Comparison of ENCODE assay signal across 7 mouse cellular contexts in the genomic region with DNA sequence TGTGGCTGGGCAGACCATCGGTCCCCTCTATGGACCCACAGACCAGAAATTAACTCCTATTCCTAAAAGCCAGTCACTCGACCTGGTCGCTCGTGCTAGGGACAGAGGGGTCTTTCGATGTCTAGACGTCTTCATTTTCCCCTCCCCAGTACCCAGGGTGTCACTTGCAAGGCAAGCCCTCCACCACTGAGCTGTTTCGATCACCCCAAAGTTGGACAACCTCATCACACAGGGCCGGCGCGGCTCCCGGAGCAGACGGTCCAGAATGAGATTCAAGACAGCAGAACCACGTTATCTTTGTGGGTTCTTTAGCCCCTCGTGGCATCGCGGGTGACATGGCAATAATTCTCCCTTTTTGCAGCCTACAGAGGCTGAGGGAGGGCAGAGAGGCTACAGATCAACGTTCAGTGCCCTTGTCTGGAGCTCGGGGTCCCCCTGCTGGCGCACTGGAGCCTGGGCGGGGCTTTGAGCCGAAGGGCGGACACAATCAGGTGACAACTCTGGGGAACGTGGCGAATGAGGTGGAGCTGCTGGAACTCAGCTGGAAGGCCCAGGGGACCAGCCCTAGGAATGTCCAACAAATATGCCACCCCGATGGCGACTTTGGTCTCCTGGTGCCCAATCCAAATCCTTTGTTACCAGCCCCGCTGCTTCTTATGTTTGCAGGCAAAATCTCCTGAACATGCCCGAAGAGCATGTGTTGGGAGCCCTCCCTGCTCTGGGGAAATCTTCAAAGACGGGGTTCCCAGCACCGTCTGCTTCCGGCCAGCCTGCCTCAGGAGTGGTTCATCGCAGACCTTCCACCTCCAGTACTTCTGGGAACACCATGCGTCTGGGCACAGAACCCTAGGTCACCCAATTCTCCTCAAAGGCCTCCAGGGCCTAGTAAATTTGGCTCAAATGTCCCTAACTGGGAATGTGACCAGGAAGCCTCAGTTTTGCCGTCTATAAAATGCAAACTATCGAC. TPM values are rescaled to one million over a fixed set of nuclear protein-coding genes. Genes with fewer than 3 reads are reported as not detected.
DNase-seq lines count a peak whose midpoint lies in the region; ATAC-seq and TF ChIP-seq lines count a peak whose summit lies in the region.

No protein-coding gene starts in this region.

- H3K27ac ChIP-seq in embryonic facial prominence, embryonic 13.5 days: no peak overlapping the region
- no peak overlapping the region for H3K27ac ChIP-seq in limb, embryonic 13.5 days
- H3K27ac ChIP-seq in midbrain, embryonic 16.5 days (ENCODE audit: low read length): no peak overlapping the region
- H3K27ac ChIP-seq in spleen, adult 2 months (ENCODE audit: insufficient read depth, low read length): no peak overlapping the region

- H3K4me3 ChIP-seq in embryonic facial prominence, embryonic 13.5 days: peak overlapping the region; percentile 25; the same call in 1 of the 2 replicates
- H3K4me3 ChIP-seq in limb, embryonic 13.5 days: peak overlapping the region; percentile 27
- peak overlapping the region; percentile 17 for H3K4me3 ChIP-seq in midbrain, embryonic 16.5 days (ENCODE audit: low read depth, low read length)
- H3K4me3 ChIP-seq in spleen, adult 2 months (ENCODE audit: extremely low read depth, insufficient read depth, insufficient read length): no peak overlapping the region

- no peaks in the 10 kb centered on the region for H3K36me3 ChIP-seq in embryonic facial prominence, embryonic 13.5 days
- no peaks in the 10 kb centered on the region for H3K36me3 ChIP-seq in limb, embryonic 13.5 days
- no peaks in the 10 kb centered on the region for H3K36me3 ChIP-seq in midbrain, embryonic 16.5 days (ENCODE audit: control insufficient read depth, insufficient read depth, low read length)
- no peaks in the 10 kb centered on the region for H3K36me3 ChIP-seq in spleen, adult 2 months (ENCODE audit: control insufficient read depth, insufficient read depth, low read length)

- no peak for TF ChIP-seq POLR2A in spleen, adult 2 months (IDR thresholded peaks at IDR 0.05; ENCODE audit: low read depth, low read length)

- H3K27me3 ChIP-seq in embryonic facial prominence, embryonic 13.5 days: peaks cover 4% of the 10 kb centered on the region; the same call in 1 of the 2 replicates
- H3K27me3 ChIP-seq in limb, embryonic 13.5 days: peaks cover 14% of the 10 kb centered on the region
- H3K27me3 ChIP-seq in midbrain, embryonic 16.5 days (ENCODE audit: control insufficient read depth, insufficient read depth, low read depth, low read length): no peaks in the 10 kb centered on the region
- no peaks in the 10 kb centered on the region for H3K27me3 ChIP-seq in spleen, adult 2 months (ENCODE audit: control insufficient read depth, insufficient read depth, low read length)

- peaks cover 12% of the 10 kb centered on the region for H3K4me1 ChIP-seq in embryonic facial prominence, embryonic 13.5 days
- peaks cover 9% of the 10 kb centered on the region; the same call in 1 of the 2 replicates for H3K4me1 ChIP-seq in limb, embryonic 13.5 days
- H3K4me1 ChIP-seq in midbrain, embryonic 16.5 days (ENCODE audit: control insufficient read depth, insufficient read depth, low read length): peaks cover 8% of the 10 kb centered on the region
- H3K4me1 ChIP-seq in spleen, adult 2 months (ENCODE audit: control insufficient read depth, insufficient read depth, insufficient read length): peaks cover 3% of the 10 kb centered on the region; the same call in 1 of the 2 replicates

- DNase-seq in adrenal gland, postnatal 36 days: peak; percentile 95 to 97
- DNase-seq in heart, adult 8-10 months (ENCODE audit: low spot score): peak; percentile 88
- DNase-seq in kidney, adult 9 months: peak; percentile 93
- peak; percentile 28 to 77 for DNase-seq in spleen, adult 2 months (ENCODE audit: low read depth in 1 of 2, low spot score in 2 of 2)

- peak; percentile 85 for TF ChIP-seq CTCF in spleen, adult 2 months (IDR thresholded peaks at IDR 0.05; ENCODE audit: extremely low read depth, insufficient read depth, insufficient read length, insufficient replicate concordance)

- peak overlapping the region; percentile 59 for H3K4me2 ChIP-seq in embryonic facial prominence, embryonic 13.5 days
- H3K4me2 ChIP-seq in limb, embryonic 13.5 days (replicated peaks): peak overlapping the region; percentile 62
- peak overlapping the region; percentile 54 for H3K4me2 ChIP-seq in midbrain, embryonic 16.5 days (ENCODE audit: low read length)

- ATAC-seq in embryonic facial prominence, embryonic 13.5 days (ENCODE audit: insufficient number of reproducible peaks, insufficient read depth, low FRiP score, low TSS enrichment, low read depth): peak; percentile 75
- ATAC-seq in limb, embryonic 13.5 days (ENCODE audit: low FRiP score, low read depth): peak; percentile 75
- peak; percentile 91 for ATAC-seq in midbrain, embryonic 16.5 days

- H3K9me3 ChIP-seq in embryonic facial prominence, embryonic 13.5 days: no peaks in the 10 kb centered on the region
- H3K9me3 ChIP-seq in limb, embryonic 13.5 days: no peaks in the 10 kb centered on the region
- no peaks in the 10 kb centered on the region for H3K9me3 ChIP-seq in midbrain, embryonic 16.5 days (replicated peaks; ENCODE audit: control insufficient read depth, low read length, poor library complexity, severe bottlenecking)

- 19% methylated on average over 35 of the region's 35 CpGs for WGBS in embryonic facial prominence, embryonic 13.5 days
- WGBS in limb, embryonic 13.5 days: 21% methylated on average over 35 of the region's 35 CpGs
- 22% methylated on average over 35 of the region's 35 CpGs for WGBS in midbrain, embryonic 16.5 days
- 26% methylated on average over 35 of the region's 35 CpGs for WGBS in spleen, adult 2 months

- peak overlapping the region; percentile 60; the same call in 1 of the 2 replicates for H3K9ac ChIP-seq in embryonic facial prominence, embryonic 13.5 days
- H3K9ac ChIP-seq in limb, embryonic 13.5 days: peak overlapping the region; percentile 57
- peak overlapping the region; percentile 65 for H3K9ac ChIP-seq in midbrain, embryonic 16.5 days (ENCODE audit: low read depth, low read length)

RNA-seq across cellular contexts. Expression of a gene that starts 9.0 kb away (rescaled TPM):
- 100 to 1,000 TPM; 110 to 137 TPM for total RNA-seq in adrenal gland, postnatal 36 days (2021)
- 1.4 and 1.5 TPM in 2 replicates for polyA plus RNA-seq in embryonic facial prominence, embryonic 13.5 days (2015; fragmentation: Nextera tagmentation; extraction: Ambion mirVana)
- 10 to 100 TPM in 3 of 4 experiments, 1 to 10 TPM in 1; 8.6 to 14.1 (median 12.7) TPM for total RNA-seq in heart, adult 8-10 months (2022)
- polyA plus RNA-seq in limb, embryonic 13.5 days (2015; fragmentation: Nextera tagmentation; extraction: Ambion mirVana): 2.8 and 3.2 TPM in 2 replicates
- 18.0 and 26.6 TPM in 2 replicates for polyA plus RNA-seq in midbrain, embryonic 16.5 days (2015; fragmentation: Nextera tagmentation; extraction: Ambion mirVana)
- polyA plus RNA-seq in spleen, adult 2 months (2012; rRNA removed): 0.28 and 0.42 TPM in 2 replicates

RNA-seq across cellular contexts. Expression of a gene that starts 45.6 kb away (rescaled TPM):
- total RNA-seq in adrenal gland, postnatal 36 days (2021): not detected
- 20.4 and 29.0 TPM in 2 replicates for polyA plus RNA-seq in embryonic facial prominence, embryonic 13.5 days (2015; fragmentation: Nextera tagmentation; extraction: Ambion mirVana)
- total RNA-seq in heart, adult 8-10 months (2022): not detected
- polyA plus RNA-seq in limb, embryonic 13.5 days (2015; fragmentation: Nextera tagmentation; extraction: Ambion mirVana): 171 and 190 TPM in 2 replicates
- polyA plus RNA-seq in midbrain, embryonic 16.5 days (2015; fragmentation: Nextera tagmentation; extraction: Ambion mirVana): 0.13 and 0.14 TPM in 2 replicates
- not detected in 2 replicates for polyA plus RNA-seq in spleen, adult 2 months (2012; rRNA removed)

RNA-seq across cellular contexts. Expression of a gene that starts 51.0 kb away (rescaled TPM):
- under 1 TPM in 1 of 2 experiments, not detected in 1; 0.13 TPM for total RNA-seq in adrenal gland, postnatal 36 days (2021)
- polyA plus RNA-seq in embryonic facial prominence, embryonic 13.5 days (2015; fragmentation: Nextera tagmentation; extraction: Ambion mirVana): 6.0 and 9.9 TPM in 2 replicates
- under 1 TPM in 1 of 4 experiments, not detected in 3; 0.28 TPM for total RNA-seq in heart, adult 8-10 months (2022)
- polyA plus RNA-seq in limb, embryonic 13.5 days (2015; fragmentation: Nextera tagmentation; extraction: Ambion mirVana): 89.8 and 93.2 TPM in 2 replicates
- polyA plus RNA-seq in midbrain, embryonic 16.5 days (2015; fragmentation: Nextera tagmentation; extraction: Ambion mirVana): 0.18 TPM in 1 of 2 replicates, not detected in the other
- polyA plus RNA-seq in spleen, adult 2 months (2012; rRNA removed): not detected in 2 replicates

Comparison
In these comparisons a context has a peak if more than half of its experiments do, and no peak if none do; other contexts are left out.
1. RNA of a gene that starts 45.6 kb away (polyA plus RNA-seq): 171 to 190 TPM in limb, embryonic 13.5 days and 20.4 to 29.0 TPM in embryonic facial prominence, embryonic 13.5 days; 0.13 to 0.14 TPM in midbrain, embryonic 16.5 days and not detected in spleen, adult 2 months; every median in the first group is over 10 times any median in the second.
2. Peak in every context shown above with its lines, with median percentiles within 50 percentile points of each other: DNase-seq, ATAC-seq, H3K4me2 ChIP-seq and H3K9ac ChIP-seq.